Comparison of ENCODE assay signal across 8 mouse cellular contexts in the genomic region with DNA sequence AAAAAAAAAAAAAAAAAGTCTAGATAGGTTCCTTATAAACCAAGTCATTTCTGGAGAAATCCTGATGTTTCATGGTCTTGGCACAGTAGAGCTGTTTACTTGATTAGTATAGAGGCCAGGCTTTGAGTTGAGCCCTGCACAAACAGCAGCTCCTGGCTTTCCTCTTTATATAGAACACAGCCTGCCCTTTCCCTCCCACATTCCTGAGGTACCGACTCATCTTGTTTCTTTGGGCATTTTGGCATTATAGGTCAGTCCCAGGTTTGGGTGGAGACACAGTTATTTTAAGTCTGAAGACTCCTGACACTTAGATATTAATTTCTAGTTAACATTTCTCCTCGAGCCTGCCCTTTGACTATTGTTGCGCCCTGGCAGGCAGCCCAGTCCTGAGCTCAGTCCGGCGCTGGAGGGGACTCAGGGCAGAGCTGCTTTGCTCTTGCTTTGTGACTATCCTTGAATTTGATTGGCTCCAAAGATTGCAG.
DNase-seq lines count a peak whose midpoint lies in the region; ATAC-seq and TF ChIP-seq lines count a peak whose summit lies in the region.

No protein-coding gene starts in this region.

- no peaks in the 10 kb centered on the region for H3K4me1 ChIP-seq in midbrain, embryonic 14.5 days (ENCODE audit: control insufficient read depth, insufficient read depth, low read length)
- no peaks in the 10 kb centered on the region for H3K4me1 ChIP-seq in midbrain, postnatal 0 days (ENCODE audit: insufficient read depth, low read length)
- H3K4me1 ChIP-seq in kidney, embryonic 16.5 days (ENCODE audit: insufficient read depth, low read length): no peaks in the 10 kb centered on the region; the same call in 1 of the 2 replicates

- ATAC-seq in midbrain, embryonic 14.5 days (ENCODE audit: low FRiP score, low TSS enrichment): no peak
- ATAC-seq in midbrain, postnatal 0 days (ENCODE audit: low FRiP score): no peak
- peak; percentile 54; the same call in 1 of the 2 replicates for ATAC-seq in kidney, embryonic 16.5 days (ENCODE audit: low FRiP score, low TSS enrichment)

- H3K9me3 ChIP-seq in midbrain, embryonic 14.5 days (ENCODE audit: control insufficient read depth, low read length): no peaks in the 10 kb centered on the region
- H3K9me3 ChIP-seq in midbrain, postnatal 0 days (ENCODE audit: low read length): no peaks in the 10 kb centered on the region
- H3K9me3 ChIP-seq in kidney, embryonic 16.5 days (ENCODE audit: low read length): no peaks in the 10 kb centered on the region

- H3K27me3 ChIP-seq in midbrain, embryonic 14.5 days (ENCODE audit: control insufficient read depth, insufficient read depth, low read length): no peaks in the 10 kb centered on the region
- no peaks in the 10 kb centered on the region for H3K27me3 ChIP-seq in midbrain, postnatal 0 days (ENCODE audit: insufficient read depth, low read length)
- no peaks in the 10 kb centered on the region for H3K27me3 ChIP-seq in kidney, embryonic 16.5 days (ENCODE audit: insufficient read depth, low read length)

- H3K4me2 ChIP-seq in midbrain, embryonic 14.5 days (ENCODE audit: low read length): no peak overlapping the region
- H3K4me2 ChIP-seq in midbrain, postnatal 0 days (ENCODE audit: low read depth, low read length, poor library complexity, severe bottlenecking): no peak overlapping the region
- H3K4me2 ChIP-seq in kidney, embryonic 16.5 days (replicated peaks; ENCODE audit: low read depth, low read length): no peak overlapping the region

- no peak overlapping the region for H3K27ac ChIP-seq in midbrain, embryonic 14.5 days (replicated peaks; ENCODE audit: low read depth, low read length)
- no peak overlapping the region for H3K27ac ChIP-seq in midbrain, postnatal 0 days (ENCODE audit: low read depth, low read length)
- peak overlapping the region; percentile 65 for H3K27ac ChIP-seq in gastrocnemius, adult 2 months
- no peak overlapping the region; the same call in 1 of the 2 replicates for H3K27ac ChIP-seq in kidney, embryonic 16.5 days (ENCODE audit: low read length)

- no peak overlapping the region for H3K9ac ChIP-seq in midbrain, embryonic 14.5 days (replicated peaks; ENCODE audit: low read length)
- no peak overlapping the region for H3K9ac ChIP-seq in midbrain, postnatal 0 days (replicated peaks; ENCODE audit: low read length, poor library complexity, severe bottlenecking)
- no peak overlapping the region for H3K9ac ChIP-seq in kidney, embryonic 16.5 days (replicated peaks; ENCODE audit: low read length)

- peaks cover 42% of the 10 kb centered on the region for H3K36me3 ChIP-seq in midbrain, embryonic 14.5 days (ENCODE audit: control insufficient read depth, insufficient read depth, low read length)
- peaks cover 34% of the 10 kb centered on the region for H3K36me3 ChIP-seq in midbrain, postnatal 0 days (ENCODE audit: insufficient read depth, low read length)
- H3K36me3 ChIP-seq in kidney, embryonic 16.5 days (ENCODE audit: insufficient read depth, low read length): peaks cover 35% of the 10 kb centered on the region

- intact Hi-C loops in gastrocnemius, adult 2 months (cut with DNase I): loop anchor here (10.0 kb wide), 1 partner anchor 187 kb away; no protein-coding TSS in a partner anchor

- H3K4me3 ChIP-seq in midbrain, embryonic 14.5 days (replicated peaks; ENCODE audit: low read depth, low read length): no peak overlapping the region
- H3K4me3 ChIP-seq in midbrain, postnatal 0 days (ENCODE audit: low read depth, low read length): no peak overlapping the region
- no peak overlapping the region; the same call in 1 of the 2 replicates for H3K4me3 ChIP-seq in gastrocnemius, adult 2 months
- H3K4me3 ChIP-seq in kidney, embryonic 16.5 days (ENCODE audit: low read length): no peak overlapping the region

- 41% methylated on average over 5 of the region's 5 CpGs for WGBS in midbrain, embryonic 14.5 days
- WGBS in midbrain, postnatal 0 days: 42% methylated on average over 5 of the region's 5 CpGs
- 45% methylated on average over 5 of the region's 5 CpGs for WGBS in kidney, embryonic 16.5 days

- no peak for TF ChIP-seq CTCF in midbrain, postnatal 0 days (IDR thresholded peaks at IDR 0.05)
- no peak for TF ChIP-seq CTCF in gastrocnemius, adult 2 months (IDR thresholded peaks at IDR 0.05)

- DNase-seq in midbrain, embryonic 14.5 days: peak; percentile 55
- DNase-seq in midbrain, postnatal 0 days (ENCODE audit: low spot score): no peak
- peak; percentile 66 for DNase-seq in gastrocnemius, adult 2 months
- peak; percentile 73 for DNase-seq in testis, postnatal 10 days (ENCODE audit: low spot score)
- DNase-seq in embryo, embryonic 11 days: no peak
- no peak for DNase-seq in B cell, adult 2 months
- DNase-seq in cerebellum, postnatal 4 days (ENCODE audit: low spot score in 2 of 2): no peak

Comparison
In these comparisons a context has a peak if more than half of its experiments do, and no peak if none do; other contexts are left out.
1. DNase-seq: peak in midbrain, embryonic 14.5 days (single experiment), gastrocnemius, adult 2 months (single experiment) and testis, postnatal 10 days (single experiment); none in midbrain, postnatal 0 days (single experiment), embryo, embryonic 11 days (single experiment), B cell, adult 2 months (0 of 2) and cerebellum, postnatal 4 days (0 of 2).